In genomic region chr4:13201016-13201415, GRCm38 (mm10) we compare ENCODE assay signal across 21 mouse cellular contexts.
DNase-seq lines count a peak whose midpoint lies in the region; ATAC-seq and TF ChIP-seq lines count a peak whose summit lies in the region.
"Had no signal": no experiment of that assay in that cellular context is flagged by ENCODE, and none has a peak within 500 bp of the region (broad histone marks: within the 10 kb centered on the region; RNA-seq: fewer than 3 reads in every experiment).

No protein-coding gene starts in this region.

- H3K4me3 ChIP-seq in heart, postnatal 0 days (ENCODE audit: low read depth, low read length) = no peak overlapping the region
- H3K4me3 ChIP-seq in limb, embryonic 14.5 days (replicated peaks; ENCODE audit: low read length) = no peak overlapping the region
- H3K4me3 ChIP-seq in limb, embryonic 10.5 days = no peak overlapping the region
- no peak overlapping the region for H3K4me3 ChIP-seq in embryonic facial prominence, embryonic 14.5 days (ENCODE audit: low read depth, low read length)
- H3K4me3 ChIP-seq in hindbrain, embryonic 10.5 days = no peak overlapping the region
- H3K4me3 ChIP-seq: embryonic facial prominence, embryonic 13.5 days; forebrain, embryonic 13.5 days; forebrain, embryonic 15.5 days had no signal

- peak; percentile 2 for DNase-seq in heart, postnatal 0 days (ENCODE audit: low spot score)
- DNase-seq in heart, adult 9 months (ENCODE audit: low spot score in 2 of 2) = no peak
- peak; percentile 42 for DNase-seq in limb, embryonic 14.5 days (ENCODE audit: low spot score)
- no peak for DNase-seq in limb, embryonic 10.5 days (ENCODE audit: low spot score)
- DNase-seq in embryonic facial prominence, embryonic 14.5 days (ENCODE audit: low spot score) = peak; percentile 82
- peak; percentile 24 for DNase-seq in mesoderm, embryonic 11.5 days (ENCODE audit: low read depth, low spot score)
- no peak for DNase-seq in hindbrain, embryonic 10.5 days (ENCODE audit: low spot score)
- DNase-seq: adrenal gland, adult 2 months; adrenal gland, postnatal 10 days; adrenal gland, postnatal 25 days; cerebellum, adult 11 months; cerebellum, adult 18-20 months; cerebellum, adult 8-10 months; cerebellum, adult 9-11 months; cerebellum, postnatal 14 days; cerebellum, postnatal 36 days; embryo, embryonic 11 days; forebrain, postnatal 0 days had no signal

- no peaks in the 10 kb centered on the region for H3K27me3 ChIP-seq in heart, postnatal 0 days (ENCODE audit: control insufficient read depth, insufficient read depth, low read length)
- no peaks in the 10 kb centered on the region for H3K27me3 ChIP-seq in limb, embryonic 14.5 days (ENCODE audit: control insufficient read depth, insufficient read depth, low read length)
- no peaks in the 10 kb centered on the region for H3K27me3 ChIP-seq in limb, embryonic 10.5 days (ENCODE audit: low read depth, poor library complexity, severe bottlenecking)
- no peaks in the 10 kb centered on the region for H3K27me3 ChIP-seq in embryonic facial prominence, embryonic 14.5 days (replicated peaks; ENCODE audit: control insufficient read depth, insufficient read depth, low read length)
- no peaks in the 10 kb centered on the region for H3K27me3 ChIP-seq in hindbrain, embryonic 10.5 days (ENCODE audit: insufficient read depth, poor library complexity, severe bottlenecking)
- H3K27me3 ChIP-seq: embryonic facial prominence, embryonic 13.5 days; forebrain, embryonic 13.5 days; forebrain, embryonic 15.5 days had no signal

- H3K9ac ChIP-seq in heart, postnatal 0 days (replicated peaks; ENCODE audit: low read depth, low read length) = no peak overlapping the region
- no peak overlapping the region for H3K9ac ChIP-seq in limb, embryonic 14.5 days (ENCODE audit: low read depth, low read length, severe bottlenecking)
- no peak overlapping the region for H3K9ac ChIP-seq in embryonic facial prominence, embryonic 14.5 days (ENCODE audit: low read depth, low read length)
- H3K9ac ChIP-seq: embryonic facial prominence, embryonic 13.5 days; forebrain, embryonic 13.5 days; forebrain, embryonic 15.5 days; forebrain, postnatal 0 days had no signal

- TF ChIP-seq CTCF in heart, postnatal 0 days (IDR thresholded peaks at IDR 0.05; ENCODE audit: low read depth) = no peak

- H3K9me3 ChIP-seq in heart, postnatal 0 days (replicated peaks; ENCODE audit: control insufficient read depth, low read length) = no peaks in the 10 kb centered on the region
- H3K9me3 ChIP-seq in limb, embryonic 14.5 days (ENCODE audit: control insufficient read depth, low read length) = no peaks in the 10 kb centered on the region
- H3K9me3 ChIP-seq in limb, embryonic 10.5 days (replicated peaks) = no peaks in the 10 kb centered on the region
- H3K9me3 ChIP-seq in embryonic facial prominence, embryonic 14.5 days (ENCODE audit: control insufficient read depth, low read length) = no peaks in the 10 kb centered on the region
- no peaks in the 10 kb centered on the region for H3K9me3 ChIP-seq in hindbrain, embryonic 10.5 days
- H3K9me3 ChIP-seq: embryonic facial prominence, embryonic 13.5 days; forebrain, embryonic 13.5 days; forebrain, embryonic 15.5 days had no signal

- H3K36me3 ChIP-seq in heart, postnatal 0 days (replicated peaks; ENCODE audit: control insufficient read depth, insufficient read depth, low read length) = no peaks in the 10 kb centered on the region
- no peaks in the 10 kb centered on the region for H3K36me3 ChIP-seq in limb, embryonic 14.5 days (ENCODE audit: control insufficient read depth, insufficient read depth, low read length)
- no peaks in the 10 kb centered on the region for H3K36me3 ChIP-seq in limb, embryonic 10.5 days
- no peaks in the 10 kb centered on the region for H3K36me3 ChIP-seq in embryonic facial prominence, embryonic 14.5 days (ENCODE audit: control insufficient read depth, insufficient read depth, low read length)
- no peaks in the 10 kb centered on the region for H3K36me3 ChIP-seq in hindbrain, embryonic 10.5 days
- H3K36me3 ChIP-seq: embryonic facial prominence, embryonic 13.5 days; forebrain, embryonic 15.5 days had no signal

- ATAC-seq in heart, postnatal 0 days (ENCODE audit: insufficient read depth, low read depth) = no peak
- no peak for ATAC-seq in limb, embryonic 14.5 days (ENCODE audit: low FRiP score, low read depth)
- ATAC-seq in embryonic facial prominence, embryonic 14.5 days (ENCODE audit: low read depth) = no peak
- ATAC-seq: forebrain, embryonic 13.5 days; forebrain, embryonic 15.5 days; forebrain, postnatal 0 days had no signal

- H3K4me2 ChIP-seq in heart, postnatal 0 days (ENCODE audit: low read depth, low read length) = no peak overlapping the region
- H3K4me2 ChIP-seq in limb, embryonic 14.5 days (replicated peaks; ENCODE audit: low read depth, low read length, severe bottlenecking) = no peak overlapping the region
- H3K4me2 ChIP-seq in embryonic facial prominence, embryonic 14.5 days (ENCODE audit: low read depth, low read length) = no peak overlapping the region
- H3K4me2 ChIP-seq: embryonic facial prominence, embryonic 13.5 days; forebrain, embryonic 13.5 days; forebrain, embryonic 15.5 days had no signal

- TF ChIP-seq POLR2A in limb, embryonic 14.5 days (IDR thresholded peaks at IDR 0.05; ENCODE audit: borderline replicate concordance, extremely low read depth, insufficient read depth, insufficient read length) = no peak

- 72% methylated on average over 2 of the region's 2 CpGs for WGBS in heart, postnatal 0 days
- 62% methylated on average over 2 of the region's 2 CpGs for WGBS in limb, embryonic 14.5 days
- 84% methylated on average over 2 of the region's 2 CpGs for WGBS in limb, embryonic 10.5 days
- 28% methylated on average over 2 of the region's 2 CpGs for WGBS in embryonic facial prominence, embryonic 14.5 days
- 88% methylated on average over 2 of the region's 2 CpGs for WGBS in hindbrain, embryonic 10.5 days

- H3K27ac ChIP-seq in heart, postnatal 0 days (ENCODE audit: low read depth) = no peak overlapping the region
- no peak overlapping the region for H3K27ac ChIP-seq in limb, embryonic 14.5 days (replicated peaks; ENCODE audit: low read depth, low read length)
- H3K27ac ChIP-seq in limb, embryonic 10.5 days = no peak overlapping the region
- no peak overlapping the region for H3K27ac ChIP-seq in embryonic facial prominence, embryonic 14.5 days (replicated peaks; ENCODE audit: low read depth, low read length)
- no peak overlapping the region for H3K27ac ChIP-seq in hindbrain, embryonic 10.5 days
- H3K27ac ChIP-seq: embryonic facial prominence, embryonic 13.5 days; forebrain, embryonic 13.5 days; forebrain, embryonic 15.5 days had no signal

- no peak for TF ChIP-seq EP300 in heart, postnatal 0 days (IDR thresholded peaks at IDR 0.05; ENCODE audit: low read depth)

- no peaks in the 10 kb centered on the region for H3K4me1 ChIP-seq in heart, postnatal 0 days (ENCODE audit: control insufficient read depth, insufficient read depth)
- no peaks in the 10 kb centered on the region for H3K4me1 ChIP-seq in limb, embryonic 14.5 days (ENCODE audit: control insufficient read depth, insufficient read depth, low read length)
- no peaks in the 10 kb centered on the region for H3K4me1 ChIP-seq in limb, embryonic 10.5 days
- H3K4me1 ChIP-seq in embryonic facial prominence, embryonic 14.5 days (ENCODE audit: control insufficient read depth, insufficient read depth, low read length) = no peaks in the 10 kb centered on the region
- no peaks in the 10 kb centered on the region for H3K4me1 ChIP-seq in hindbrain, embryonic 10.5 days (replicated peaks)
- H3K4me1 ChIP-seq: embryonic facial prominence, embryonic 13.5 days had no signal

Comparison
In these comparisons a context has a peak if more than half of its experiments do, and no peak if none do; other contexts are left out.
1. DNase-seq: peak in heart, postnatal 0 days (single experiment), limb, embryonic 14.5 days (single experiment), embryonic facial prominence, embryonic 14.5 days (single experiment) and mesoderm, embryonic 11.5 days (single experiment); none in heart, adult 9 months (0 of 2), limb, embryonic 10.5 days (single experiment) and hindbrain, embryonic 10.5 days (single experiment).